Mouse (Mus musculus): ENCODE results near the gene Clcn2. TPM values are rescaled to one million over a fixed set of nuclear protein-coding genes. Genes with fewer than 3 reads are reported as not detected.

Gene Clcn2
- polyA plus RNA-seq (2014; fragmentation: Nextera tagmentation; extraction: Ambion mirVana), result 28.7 and 32.1 TPM in 2 replicates

- Histone ChIP-seq H3K9ac (peak within 1 kb of the TSS; percentile 72), H3K4me2 (replicated peaks) (peak within 1 kb of the TSS; percentile 92), H3K27ac (peak within 1 kb of the TSS; percentile 88), H3K27me3 (ENCODE audit: control insufficient read depth, insufficient read depth, low read length) (no peaks in the 10 kb centered on the region), H3K4me3 (replicated peaks; ENCODE audit: low read length) (peak within 1 kb of the TSS; percentile 52), H3K36me3 (replicated peaks; ENCODE audit: control insufficient read depth, insufficient read depth) (peaks cover 41% of the 10 kb centered on the region), H3K4me1 (replicated peaks; ENCODE audit: control insufficient read depth, insufficient read depth, low read length) (peaks cover 36% of the 10 kb centered on the region), H3K9me3 (ENCODE audit: control insufficient read depth, low read length) (no peaks in the 10 kb centered on the region)
- ATAC-seq (ENCODE audit: low FRiP score) (peak; percentile 84), DNase-seq (ENCODE audit: low spot score) (peak; percentile 92)
- WGBS, result under 1% methylated on average over 61 of the region's 62 CpGs
Measured at GRCm38 (mm10) chr16:20717181-20717977, at the start of gene Clcn2, which contains the start of gene Polr2h. TSS of gene Clcn2 (minus strand) at chr16:20717746. TSS of gene Polr2h (plus strand) at chr16:20717665.

GRCm38 (mm10) chr16:20765244-20765643 lies 47.7 kb upstream of the Clcn2 start:
- Histone ChIP-seq H3K4me2 (replicated peaks) (no peak overlapping the region), H3K36me3 (replicated peaks; ENCODE audit: control insufficient read depth, insufficient read depth) (no peaks in the 10 kb centered on the region), H3K27ac (no peak overlapping the region), H3K27me3 (ENCODE audit: control insufficient read depth, insufficient read depth, low read length) (no peaks in the 10 kb centered on the region), H3K4me1 (replicated peaks; ENCODE audit: control insufficient read depth, insufficient read depth, low read length) (no peaks in the 10 kb centered on the region), H3K9ac (no peak overlapping the region), H3K4me3 (replicated peaks; ENCODE audit: low read length) (no peak overlapping the region), H3K9me3 (ENCODE audit: control insufficient read depth, low read length) (no peaks in the 10 kb centered on the region)
- ATAC-seq (ENCODE audit: low FRiP score) (no peak), DNase-seq (ENCODE audit: low spot score) (peak; percentile 57)
- WGBS, result 54% methylated on average over 9 of the region's 9 CpGs

- WGBS, result 16% methylated on average over 3 of the region's 3 CpGs
Measured at GRCm38 (mm10) chr16:20761681-20762080, 44.1 kb upstream of the Clcn2 start.

GRCm38 (mm10) chr16:20757385-20757784 lies 39.8 kb upstream of the Clcn2 start:
- DNase-seq (ENCODE audit: low spot score), result no peak
- 78% methylated on average over 1 of the region's 1 CpGs for WGBS
- H3K27me3 ChIP-seq (ENCODE audit: control insufficient read depth, insufficient read depth, low read length), result no peaks in the 10 kb centered on the region
- no peak for ATAC-seq (ENCODE audit: low FRiP score)
- no peak overlapping the region for H3K4me3 ChIP-seq (replicated peaks; ENCODE audit: low read length)
- H3K4me1 ChIP-seq (replicated peaks; ENCODE audit: control insufficient read depth, insufficient read depth, low read length), result no peaks in the 10 kb centered on the region
- H3K36me3 ChIP-seq (replicated peaks; ENCODE audit: control insufficient read depth, insufficient read depth), result no peaks in the 10 kb centered on the region
- H3K27ac ChIP-seq, result no peak overlapping the region
- no peak overlapping the region for H3K9ac ChIP-seq
- no peaks in the 10 kb centered on the region for H3K9me3 ChIP-seq (ENCODE audit: control insufficient read depth, low read length)
- no peak overlapping the region for H3K4me2 ChIP-seq (replicated peaks)

More at GRCm38 (mm10) chr16:20761681-20762080, 44.1 kb upstream of the Clcn2 start:
- ATAC-seq (ENCODE audit: low FRiP score) (no peak), DNase-seq (ENCODE audit: low spot score) (peak; percentile 64)
- no peaks in the 10 kb centered on the region for H3K4me1 ChIP-seq (replicated peaks; ENCODE audit: control insufficient read depth, insufficient read depth, low read length)
- H3K9me3 ChIP-seq (ENCODE audit: control insufficient read depth, low read length), result no peaks in the 10 kb centered on the region
- no peak overlapping the region for H3K4me2 ChIP-seq (replicated peaks)
- H3K36me3 ChIP-seq (replicated peaks; ENCODE audit: control insufficient read depth, insufficient read depth), result no peaks in the 10 kb centered on the region
- H3K27ac ChIP-seq, result no peak overlapping the region
- H3K27me3 ChIP-seq (ENCODE audit: control insufficient read depth, insufficient read depth, low read length), result no peaks in the 10 kb centered on the region
- no peak overlapping the region for H3K9ac ChIP-seq
- H3K4me3 ChIP-seq (replicated peaks; ENCODE audit: low read length), result no peak overlapping the region

GRCm38 (mm10) chr16:20756052-20756451 lies 38.5 kb upstream of the Clcn2 start:
- no peak overlapping the region for H3K9ac ChIP-seq
- no peak overlapping the region for H3K4me3 ChIP-seq (replicated peaks; ENCODE audit: low read length)
- H3K27me3 ChIP-seq (ENCODE audit: control insufficient read depth, insufficient read depth, low read length), result no peaks in the 10 kb centered on the region
- WGBS, result 96% methylated on average over 5 of the region's 5 CpGs
- ATAC-seq (ENCODE audit: low FRiP score), result no peak
- H3K4me2 ChIP-seq (replicated peaks), result no peak overlapping the region
- H3K4me1 ChIP-seq (replicated peaks; ENCODE audit: control insufficient read depth, insufficient read depth, low read length), result no peaks in the 10 kb centered on the region
- no peak overlapping the region for H3K27ac ChIP-seq
- DNase-seq (ENCODE audit: low spot score), result no peak
- H3K36me3 ChIP-seq (replicated peaks; ENCODE audit: control insufficient read depth, insufficient read depth), result no peaks in the 10 kb centered on the region
- no peaks in the 10 kb centered on the region for H3K9me3 ChIP-seq (ENCODE audit: control insufficient read depth, low read length)

GRCm38 (mm10) chr16:20750518-20750917 lies 33.0 kb upstream of the Clcn2 start:
- no peak overlapping the region for H3K4me2 ChIP-seq (replicated peaks)
- no peak for ATAC-seq (ENCODE audit: low FRiP score)
- H3K4me1 ChIP-seq (replicated peaks; ENCODE audit: control insufficient read depth, insufficient read depth, low read length), result no peaks in the 10 kb centered on the region
- no peak overlapping the region for H3K4me3 ChIP-seq (replicated peaks; ENCODE audit: low read length)
- DNase-seq (ENCODE audit: low spot score), result no peak
- H3K9me3 ChIP-seq (ENCODE audit: control insufficient read depth, low read length), result no peaks in the 10 kb centered on the region
- no peaks in the 10 kb centered on the region for H3K36me3 ChIP-seq (replicated peaks; ENCODE audit: control insufficient read depth, insufficient read depth)
- H3K27ac ChIP-seq, result no peak overlapping the region
- WGBS, result 71% methylated on average over 8 of the region's 8 CpGs
- H3K9ac ChIP-seq, result no peak overlapping the region
- no peaks in the 10 kb centered on the region for H3K27me3 ChIP-seq (ENCODE audit: control insufficient read depth, insufficient read depth, low read length)

- H3K4me1 ChIP-seq (replicated peaks; ENCODE audit: control insufficient read depth, insufficient read depth, low read length), result no peaks in the 10 kb centered on the region
Measured at GRCm38 (mm10) chr16:20746641-20747040, 29.1 kb upstream of the Clcn2 start.

GRCm38 (mm10) chr16:20739845-20740244 lies 22.3 kb upstream of the Clcn2 start:
- ATAC-seq (ENCODE audit: low FRiP score) (no peak), DNase-seq (ENCODE audit: low spot score) (no peak)
- Histone ChIP-seq H3K4me2 (replicated peaks) (no peak overlapping the region), H3K36me3 (replicated peaks; ENCODE audit: control insufficient read depth, insufficient read depth) (0 out of 2 replicates have a peak, but pooled peaks cover 19% of the 10 kb centered on the region), H3K9me3 (ENCODE audit: control insufficient read depth, low read length) (no peaks in the 10 kb centered on the region), H3K9ac (no peak overlapping the region), H3K27me3 (ENCODE audit: control insufficient read depth, insufficient read depth, low read length) (peaks cover 6% of the 10 kb centered on the region), H3K27ac (no peak overlapping the region), H3K4me3 (replicated peaks; ENCODE audit: low read length) (no peak overlapping the region), H3K4me1 (replicated peaks; ENCODE audit: control insufficient read depth, insufficient read depth, low read length) (no peaks in the 10 kb centered on the region)
- WGBS, result 95% methylated on average over 9 of the region's 9 CpGs

More at GRCm38 (mm10) chr16:20746641-20747040, 29.1 kb upstream of the Clcn2 start:
- Histone ChIP-seq H3K27ac (no peak overlapping the region), H3K9me3 (ENCODE audit: control insufficient read depth, low read length) (no peaks in the 10 kb centered on the region), H3K4me3 (replicated peaks; ENCODE audit: low read length) (no peak overlapping the region), H3K27me3 (ENCODE audit: control insufficient read depth, insufficient read depth, low read length) (no peaks in the 10 kb centered on the region), H3K9ac (no peak overlapping the region), H3K36me3 (replicated peaks; ENCODE audit: control insufficient read depth, insufficient read depth) (no peaks in the 10 kb centered on the region), H3K4me2 (replicated peaks) (no peak overlapping the region)
- ATAC-seq (ENCODE audit: low FRiP score), result no peak; the same call in 1 of the 2 replicates
- WGBS, result 72% methylated on average over 6 of the region's 6 CpGs
- peak; percentile 45 for DNase-seq (ENCODE audit: low spot score)

GRCm38 (mm10) chr16:20736823-20737222 lies 19.3 kb upstream of the Clcn2 start:
- 92% methylated on average over 5 of the region's 5 CpGs for WGBS
- no peak for ATAC-seq (ENCODE audit: low FRiP score)
- 0 out of 2 replicates have a peak, but pooled peaks cover 19% of the 10 kb centered on the region for H3K36me3 ChIP-seq (replicated peaks; ENCODE audit: control insufficient read depth, insufficient read depth)

More at GRCm38 (mm10) chr16:20736823-20737222, 19.3 kb upstream of the Clcn2 start:
- H3K4me1 ChIP-seq (replicated peaks; ENCODE audit: control insufficient read depth, insufficient read depth, low read length), result peaks cover 16% of the 10 kb centered on the region
- H3K9ac ChIP-seq, result no peak overlapping the region
- H3K4me3 ChIP-seq (replicated peaks; ENCODE audit: low read length), result no peak overlapping the region
- H3K27ac ChIP-seq, result no peak overlapping the region
- H3K9me3 ChIP-seq (ENCODE audit: control insufficient read depth, low read length), result no peaks in the 10 kb centered on the region
- H3K27me3 ChIP-seq (ENCODE audit: control insufficient read depth, insufficient read depth, low read length), result peaks cover 10% of the 10 kb centered on the region
- DNase-seq (ENCODE audit: low spot score), result no peak
- H3K4me2 ChIP-seq (replicated peaks), result no peak overlapping the region

Measured in hindbrain, embryonic 14.5 days (tissue).